Mouse (Mus musculus): Measurements from ENCODE around the gene Baz1b. TPM values are rescaled to one million over a fixed set of nuclear protein-coding genes. Genes with fewer than 3 reads are reported as not detected.
"Not testable (repeated sequence)": the region's sequence is repeated elsewhere in the genome, so short reads cannot be mapped to it uniquely, and the experiment has no call there.

Gene Baz1b
- polyA plus RNA-seq, 1 experiment from 2014 or later, result 49.3 TPM

- Histone ChIP-seq H3K4me1 (no peaks in the 10 kb centered on the region), H3K9me3 (replicated peaks) (no peaks in the 10 kb centered on the region), H3K4me3 (no peak overlapping the region), H3K27ac (replicated peaks) (no peak overlapping the region), H3K27me3 (ENCODE audit: low read depth, poor library complexity, severe bottlenecking) (no peaks in the 10 kb centered on the region), H3K36me3 (peaks cover 100% of the 10 kb centered on the region)
- 96% methylated on average over 6 of the region's 6 CpGs for WGBS
- no peak for DNase-seq (ENCODE audit: low spot score)
Measured at GRCm38 (mm10) chr5:135216871-135217270, 29.8 kb downstream of the Baz1b start.

GRCm38 (mm10) chr5:135220941-135221340 lies 33.9 kb downstream of the Baz1b start:
- Histone ChIP-seq H3K4me3 (no peak overlapping the region), H3K36me3 (peaks cover 100% of the 10 kb centered on the region), H3K4me1 (no peaks in the 10 kb centered on the region), H3K27me3 (ENCODE audit: low read depth, poor library complexity, severe bottlenecking) (no peaks in the 10 kb centered on the region), H3K9me3 (replicated peaks) (no peaks in the 10 kb centered on the region), H3K27ac (replicated peaks) (no peak overlapping the region)
- DNase-seq (ENCODE audit: low spot score), result no peak

- Histone ChIP-seq H3K4me3 (no peak overlapping the region), H3K36me3 (peaks cover 100% of the 10 kb centered on the region), H3K9me3 (replicated peaks) (no peaks in the 10 kb centered on the region), H3K27ac (replicated peaks) (no peak overlapping the region), H3K27me3 (ENCODE audit: low read depth, poor library complexity, severe bottlenecking) (no peaks in the 10 kb centered on the region), H3K4me1 (no peaks in the 10 kb centered on the region)
- 95% methylated on average over 7 of the region's 7 CpGs for WGBS
- DNase-seq (ENCODE audit: low spot score), result no peak
Measured at GRCm38 (mm10) chr5:135222066-135222465, 35.0 kb downstream of the Baz1b start.

GRCm38 (mm10) chr5:135224169-135224568 lies 37.1 kb downstream of the Baz1b start:
- Histone ChIP-seq H3K4me3 (no peak overlapping the region), H3K27me3 (ENCODE audit: low read depth, poor library complexity, severe bottlenecking) (no peaks in the 10 kb centered on the region), H3K4me1 (no peaks in the 10 kb centered on the region), H3K27ac (replicated peaks) (no peak overlapping the region), H3K36me3 (peaks cover 100% of the 10 kb centered on the region), H3K9me3 (replicated peaks) (no peaks in the 10 kb centered on the region)
- DNase-seq (ENCODE audit: low spot score), result no peak
- 97% methylated on average over 3 of the region's 3 CpGs for WGBS

- WGBS, result 93% methylated on average over 4 of the region's 4 CpGs
- not testable (repeated sequence) for H3K27me3 ChIP-seq (ENCODE audit: low read depth, poor library complexity, severe bottlenecking); H3K4me1 ChIP-seq; DNase-seq (ENCODE audit: low spot score); H3K27ac ChIP-seq (replicated peaks); H3K9me3 ChIP-seq (replicated peaks); H3K4me3 ChIP-seq
- peaks cover 98% of the 10 kb centered on the region for H3K36me3 ChIP-seq
Measured at GRCm38 (mm10) chr5:135225879-135226278, 38.8 kb downstream of the Baz1b start.

GRCm38 (mm10) chr5:135230186-135230585 lies 43.1 kb downstream of the Baz1b start:
- Histone ChIP-seq H3K27ac (replicated peaks) (no peak overlapping the region), H3K4me1 (no peaks in the 10 kb centered on the region), H3K9me3 (replicated peaks) (no peaks in the 10 kb centered on the region), H3K4me3 (no peak overlapping the region), H3K27me3 (ENCODE audit: low read depth, poor library complexity, severe bottlenecking) (no peaks in the 10 kb centered on the region), H3K36me3 (peaks cover 98% of the 10 kb centered on the region)
- DNase-seq (ENCODE audit: low spot score), result no peak
- WGBS, result 95% methylated on average over 4 of the region's 4 CpGs

GRCm38 (mm10) chr5:135233166-135233920 lies 46.3 kb downstream of the Baz1b start:
- Histone ChIP-seq H3K4me3 (no peak overlapping the region), H3K36me3 (peaks cover 98% of the 10 kb centered on the region), H3K4me1 (no peaks in the 10 kb centered on the region), H3K27ac (replicated peaks) (no peak overlapping the region), H3K27me3 (ENCODE audit: low read depth, poor library complexity, severe bottlenecking) (no peaks in the 10 kb centered on the region), H3K9me3 (replicated peaks) (no peaks in the 10 kb centered on the region)
- no peak for DNase-seq (ENCODE audit: low spot score)
- 95% methylated on average over 8 of the region's 8 CpGs for WGBS

GRCm38 (mm10) chr5:135236571-135236970 lies 49.5 kb downstream of the Baz1b start:
- H3K36me3 ChIP-seq, result peaks cover 100% of the 10 kb centered on the region
- H3K27ac ChIP-seq (replicated peaks), result no peak overlapping the region
- no peaks in the 10 kb centered on the region for H3K4me1 ChIP-seq
- H3K27me3 ChIP-seq (ENCODE audit: low read depth, poor library complexity, severe bottlenecking), result no peaks in the 10 kb centered on the region
- H3K4me3 ChIP-seq, result no peak overlapping the region
- peak; percentile 64 for DNase-seq (ENCODE audit: low spot score)
- WGBS, result 68% methylated on average over 2 of the region's 2 CpGs
- H3K9me3 ChIP-seq (replicated peaks), result no peaks in the 10 kb centered on the region

GRCm38 (mm10) chr5:135238832-135239231 lies 51.8 kb downstream of the Baz1b start:
- H3K9me3 ChIP-seq (replicated peaks), result no peaks in the 10 kb centered on the region
- no peaks in the 10 kb centered on the region for H3K4me1 ChIP-seq
- no peak overlapping the region for H3K27ac ChIP-seq (replicated peaks)
- H3K4me3 ChIP-seq, result no peak overlapping the region
- 87% methylated on average over 2 of the region's 2 CpGs for WGBS
- no peaks in the 10 kb centered on the region for H3K27me3 ChIP-seq (ENCODE audit: low read depth, poor library complexity, severe bottlenecking)
- DNase-seq (ENCODE audit: low spot score), result no peak
- H3K36me3 ChIP-seq, result peaks cover 100% of the 10 kb centered on the region

- Histone ChIP-seq H3K27me3 (ENCODE audit: low read depth, poor library complexity, severe bottlenecking) (no peaks in the 10 kb centered on the region), H3K4me3 (no peak overlapping the region), H3K9me3 (replicated peaks) (no peaks in the 10 kb centered on the region), H3K4me1 (peaks cover 5% of the 10 kb centered on the region; the same call in 1 of the 2 replicates), H3K27ac (replicated peaks) (no peak overlapping the region), H3K36me3 (peaks cover 100% of the 10 kb centered on the region)
- WGBS, result 71% methylated on average over 1 of the region's 1 CpGs
- peak; percentile 10 for DNase-seq (ENCODE audit: low spot score)
Measured at GRCm38 (mm10) chr5:135241474-135241873, 54.4 kb downstream of the Baz1b start.

- WGBS, result 86% methylated on average over 12 of the region's 12 CpGs
Measured at GRCm38 (mm10) chr5:135242136-135242535, 55.1 kb downstream of the Baz1b start.

GRCm38 (mm10) chr5:135242608-135243007 lies 55.5 kb downstream of the Baz1b start:
- no peaks in the 10 kb centered on the region for H3K9me3 ChIP-seq (replicated peaks)
- DNase-seq (ENCODE audit: low spot score), result peak; percentile 11
- peaks cover 100% of the 10 kb centered on the region for H3K36me3 ChIP-seq
- WGBS, result 91% methylated on average over 3 of the region's 3 CpGs
- no peaks in the 10 kb centered on the region for H3K27me3 ChIP-seq (ENCODE audit: low read depth, poor library complexity, severe bottlenecking)
- peak overlapping the region; percentile 59; the same call in 1 of the 2 replicates for H3K27ac ChIP-seq (replicated peaks)
- no peak overlapping the region for H3K4me3 ChIP-seq
- H3K4me1 ChIP-seq, result peaks cover 16% of the 10 kb centered on the region

More at GRCm38 (mm10) chr5:135242136-135242535, 55.1 kb downstream of the Baz1b start:
- H3K36me3 ChIP-seq, result peaks cover 100% of the 10 kb centered on the region
- H3K4me3 ChIP-seq, result no peak overlapping the region
- H3K4me1 ChIP-seq, result peaks cover 11% of the 10 kb centered on the region
- H3K27ac ChIP-seq (replicated peaks), result no peak overlapping the region
- no peaks in the 10 kb centered on the region for H3K9me3 ChIP-seq (replicated peaks)
- H3K27me3 ChIP-seq (ENCODE audit: low read depth, poor library complexity, severe bottlenecking), result no peaks in the 10 kb centered on the region
- no peak for DNase-seq (ENCODE audit: low spot score)

GRCm38 (mm10) chr5:135243166-135243565 lies 56.1 kb downstream of the Baz1b start:
- Histone ChIP-seq H3K9me3 (replicated peaks) (no peaks in the 10 kb centered on the region), H3K4me3 (no peak overlapping the region), H3K4me1 (peaks cover 21% of the 10 kb centered on the region), H3K27ac (replicated peaks) (0 out of 2 replicates have a peak overlapping the region, but pooled peaks have one; percentile 59), H3K27me3 (ENCODE audit: low read depth, poor library complexity, severe bottlenecking) (no peaks in the 10 kb centered on the region), H3K36me3 (peaks cover 94% of the 10 kb centered on the region)
- WGBS, result 93% methylated on average over 1 of the region's 1 CpGs
- DNase-seq (ENCODE audit: low spot score), result no peak

Data from midbrain, embryonic 10.5 days (tissue).